Mouse (Mus musculus) leukemia stem cell, adult 10-12 weeks (primary cell): ENCODE measurements around the gene Creld1. TPM values are rescaled to one million over a fixed set of nuclear protein-coding genes. Genes with fewer than 3 reads are reported as not detected.

Experiments used
- polyA plus RNA-seq: library from polyadenylated mRNA; stranded (reverse); fragments of >175 nt; gene quantifications from 2 replicates; pipeline ENCODE4 v1.2.3, GENCODE M21; 2012; ENCODE audit warnings: low replicate concordance

The Creld1 gene
- polyA plus RNA-seq, result 25.7 and 65.0 TPM in 2 replicates

DNA sequence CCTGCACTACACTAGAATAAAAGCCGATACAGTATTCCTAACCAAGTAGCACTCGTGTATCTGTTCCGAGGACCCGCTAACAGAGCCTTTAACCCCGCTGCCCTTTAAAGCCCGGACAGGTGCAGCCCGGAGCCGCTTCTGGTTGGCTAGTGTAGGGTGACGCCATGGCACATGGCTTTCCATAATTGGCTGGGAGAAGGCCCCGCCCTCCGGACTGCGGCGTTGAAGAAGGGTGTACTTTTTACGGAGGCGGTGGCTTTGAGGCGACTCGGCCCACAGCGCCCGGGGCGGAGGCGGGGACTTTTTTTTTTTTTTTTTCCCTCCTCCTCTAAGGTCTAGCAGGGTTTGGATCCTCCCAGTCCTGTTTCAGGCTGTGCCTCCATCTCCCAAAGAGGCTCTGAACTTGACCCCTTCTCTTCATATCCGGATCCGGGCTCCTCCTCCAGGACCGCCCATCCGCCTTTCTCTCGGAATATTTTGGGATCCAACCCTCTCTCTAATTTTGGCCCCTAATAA lies at the start of gene Creld1:
Gene Creld1, plus strand, starts transcription at position 198 of the 516 bp plus-strand sequence.

GRCm38 (mm10) chr6:113435664-113436205 lies 47.4 kb upstream of the Creld1 start, which contains the start of gene Cidec:
TSS of gene Cidec (minus strand) at chr6:113435760.

DNA sequence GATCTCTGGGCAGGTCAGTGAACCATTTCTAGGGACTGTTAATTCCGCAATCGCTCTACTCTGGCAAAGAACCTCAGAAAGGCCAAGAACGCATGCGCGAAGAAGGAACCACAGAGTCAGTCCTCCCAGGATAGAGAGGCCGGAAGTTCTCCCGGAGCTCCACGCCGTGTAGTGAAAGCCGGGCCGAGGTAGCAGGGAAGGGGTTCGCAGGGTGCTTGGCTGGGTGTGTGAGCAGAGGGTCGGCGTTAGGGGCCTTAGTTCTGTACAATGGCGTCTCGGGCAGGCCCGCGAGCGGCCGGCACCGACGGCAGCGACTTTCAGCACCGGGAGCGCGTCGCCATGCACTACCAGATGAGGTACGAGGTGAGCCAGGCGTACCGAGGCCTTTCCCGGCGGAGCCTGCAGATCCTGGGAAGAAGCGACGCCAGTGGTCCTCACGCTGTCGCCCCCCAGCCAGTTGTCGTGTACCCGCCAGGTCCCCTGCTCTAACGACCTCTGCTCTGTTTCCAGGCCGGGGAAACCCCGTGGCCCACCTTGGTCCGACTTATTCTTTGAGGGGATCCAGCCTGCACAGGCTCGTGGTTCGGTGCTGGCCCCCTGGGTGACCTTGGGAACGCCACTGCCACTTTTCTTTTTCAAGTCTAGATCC lies 40.5 kb upstream of the Creld1 start, which contains the start of gene Jagn1:
Gene Jagn1, plus strand, starts transcription at position 128 of the 649 bp plus-strand sequence.

DNA sequence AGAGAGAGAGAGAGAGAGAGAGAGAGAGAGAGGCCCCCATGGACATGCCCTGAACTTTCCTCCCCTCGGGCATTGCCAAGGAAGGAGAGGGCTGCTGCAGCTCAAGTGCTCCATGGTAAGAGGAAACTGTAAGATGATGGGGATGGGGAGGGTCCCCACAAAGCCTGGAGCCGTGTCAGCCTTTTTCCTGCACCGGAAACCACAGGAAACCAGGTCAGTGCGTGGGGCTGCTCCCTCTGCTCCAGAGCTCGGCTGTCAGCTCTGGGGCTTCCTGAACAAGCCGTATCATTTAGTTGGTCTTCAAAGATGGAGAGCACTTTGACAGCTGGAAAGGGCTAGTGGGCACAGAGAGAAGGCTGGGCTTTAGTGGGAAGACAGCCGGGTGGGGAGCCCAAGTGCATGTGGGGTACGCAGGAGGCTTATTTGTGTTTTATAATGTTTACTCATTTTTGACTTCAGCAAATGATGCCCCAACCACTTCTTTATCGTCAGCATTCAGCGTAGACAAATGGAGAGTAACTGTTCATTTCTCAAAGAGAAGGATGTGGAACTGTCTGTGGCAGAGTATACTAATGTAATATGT lies 25.1 kb upstream of the Creld1 start, which contains the start of gene Il17re:
Gene Il17re, plus strand, starts transcription at position 533 of the 583 bp plus-strand sequence.

DNA sequence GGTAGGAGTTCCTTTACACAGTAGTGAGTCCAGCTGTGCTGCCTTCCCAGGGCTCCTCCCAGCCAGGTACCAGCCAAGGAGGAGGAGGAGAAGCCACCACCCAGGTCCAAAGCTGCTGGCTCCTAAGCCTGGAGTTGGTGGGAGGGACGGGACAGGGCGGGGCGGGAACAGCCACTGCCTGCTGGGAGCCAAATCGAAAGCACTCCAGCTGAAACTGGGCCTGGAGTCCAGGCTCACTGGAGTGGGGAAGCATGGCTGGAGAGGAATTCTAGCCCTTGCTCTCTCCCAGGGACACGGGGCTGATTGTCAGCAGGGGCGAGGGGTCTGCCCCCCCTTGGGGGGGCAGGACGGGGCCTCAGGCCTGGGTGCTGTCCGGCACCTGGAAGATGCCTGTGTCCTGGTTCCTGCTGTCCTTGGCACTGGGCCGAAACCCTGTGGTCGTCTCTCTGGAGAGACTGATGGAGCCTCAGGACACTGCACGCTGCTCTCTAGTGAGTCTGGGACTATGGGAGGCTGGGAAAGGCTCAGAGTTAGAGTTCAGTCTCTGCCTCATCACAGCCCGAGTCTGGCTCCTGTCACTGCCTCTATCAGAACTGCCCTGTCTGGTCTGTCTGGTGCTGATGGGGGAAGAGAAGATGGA lies 11.7 kb upstream of the Creld1 start, which contains the start of gene Il17rc:
Gene Il17rc, plus strand, starts transcription at position 131 of the 640 bp plus-strand sequence.

GRCm38 (mm10) chr6:113501388-113502084 lies 18.4 kb downstream of the Creld1 start, which contains the start of gene Prrt3:
TSS of gene Prrt3 (minus strand) at chr6:113501931.

DNA sequence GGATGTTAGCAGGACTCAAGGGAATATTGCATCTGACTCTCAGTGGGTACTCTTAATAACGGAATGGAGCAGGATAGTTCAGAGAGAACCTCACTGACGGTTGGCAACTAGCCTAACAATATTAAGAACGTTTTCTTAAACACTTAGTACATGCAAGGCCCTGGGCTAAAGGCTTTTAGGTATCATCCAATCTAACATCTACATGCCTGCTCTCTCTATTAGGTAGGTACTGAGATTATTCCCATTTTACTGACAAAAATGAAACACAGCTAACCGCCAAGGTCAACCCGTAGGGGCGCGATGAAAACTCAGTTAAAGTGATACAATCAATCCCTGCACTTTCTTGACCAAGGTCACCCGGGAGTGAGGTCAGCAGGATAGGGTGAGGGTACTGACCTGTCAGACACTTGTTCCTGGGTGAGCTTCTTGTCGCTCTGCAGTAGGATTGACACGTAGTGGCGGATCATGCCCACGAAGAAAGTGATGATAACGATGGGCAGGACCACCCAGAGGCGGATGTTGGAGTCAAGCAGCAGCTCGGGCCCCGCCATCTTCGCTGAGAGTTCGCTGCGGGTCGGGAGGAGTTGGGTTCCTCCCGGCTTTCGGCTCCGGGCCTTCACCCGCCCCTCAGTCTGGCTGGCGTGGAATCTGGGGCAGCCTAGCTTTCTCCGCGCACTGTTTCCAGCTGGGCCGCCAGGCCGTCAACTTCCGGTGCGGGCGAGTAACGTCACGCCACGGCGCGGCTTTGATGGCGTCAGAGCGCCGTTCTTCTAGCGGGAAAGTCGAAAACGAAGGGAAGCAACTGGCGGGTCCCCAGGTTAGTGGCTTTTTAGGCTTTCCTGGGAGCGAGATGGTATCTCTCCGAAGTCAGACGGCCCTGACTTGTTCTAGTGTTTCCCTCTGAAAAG lies 48.1 kb downstream of the Creld1 start, which contains the start of the genes Emc3 and Fancd2:
Gene Emc3, minus strand, starts transcription at position 721 of the 908 bp plus-strand sequence.
Gene Fancd2, plus strand, starts transcription at position 751 of the 908 bp plus-strand sequence.

Other genes starting within 250 kb of the Creld1 start
- gene Mtmr14, start 245.5 kb upstream of the Creld1 start, polyA plus RNA-seq, result 64.5 and 115 TPM in 2 replicates
- gene Cpne9, start 201.0 kb upstream of the Creld1 start, polyA plus RNA-seq, result not detected in 2 replicates
- gene Brpf1, start 176.2 kb upstream of the Creld1 start, polyA plus RNA-seq, result 31.9 and 78.4 TPM in 2 replicates
- gene Ogg1, start 156.3 kb upstream of the Creld1 start, polyA plus RNA-seq, result 11.2 and 13.0 TPM in 2 replicates
- gene Camk1, start 139.3 kb upstream of the Creld1 start, polyA plus RNA-seq, result 3.1 and 4.4 TPM in 2 replicates
- 41.4 and 52.6 TPM in 2 replicates for gene Tada3, start 105.4 kb upstream of the Creld1 start, polyA plus RNA-seq
- gene Arpc4, start 105.2 kb upstream of the Creld1 start, polyA plus RNA-seq, result 409 and 484 TPM in 2 replicates
- gene Ttll3, start 94.0 kb upstream of the Creld1 start, polyA plus RNA-seq, result 5.9 and 6.1 TPM in 2 replicates
- gene Rpusd3, start 64.0 kb upstream of the Creld1 start, polyA plus RNA-seq, result 135 and 164 TPM in 2 replicates
- not detected in 2 replicates for gene Cidec, start 47.5 kb upstream of the Creld1 start, polyA plus RNA-seq
- 8.9 and 12.8 TPM in 2 replicates for gene Jagn1, start 40.7 kb upstream of the Creld1 start, polyA plus RNA-seq
- gene Il17re, start 24.8 kb upstream of the Creld1 start, polyA plus RNA-seq, result 0.08 TPM in 1 of 2 replicates, not detected in the other
- 2.5 and 3.0 TPM in 2 replicates for gene Il17rc, start 11.9 kb upstream of the Creld1 start, polyA plus RNA-seq
- 0.06 TPM in 1 of 2 replicates, not detected in the other for gene Prrt3, start 18.6 kb downstream of the Creld1 start, polyA plus RNA-seq
- gene Emc3, start 48.4 kb downstream of the Creld1 start, polyA plus RNA-seq, result 54.1 and 74.3 TPM in 2 replicates
- gene Fancd2, start 48.4 kb downstream of the Creld1 start, polyA plus RNA-seq, result 0.74 and 3.2 TPM in 2 replicates
- not detected in 2 replicates for gene Fancd2os, start 117.4 kb downstream of the Creld1 start, polyA plus RNA-seq
- gene Brk1, start 121.5 kb downstream of the Creld1 start, polyA plus RNA-seq, result 7.0 and 22.1 TPM in 2 replicates
- gene Vhl, start 140.7 kb downstream of the Creld1 start, polyA plus RNA-seq, result 6.5 and 10.1 TPM in 2 replicates
- gene Irak2, start 155.2 kb downstream of the Creld1 start, polyA plus RNA-seq, result 57.1 and 103 TPM in 2 replicates
- 46.3 and 62.3 TPM in 2 replicates for gene Tatdn2, start 213.8 kb downstream of the Creld1 start, polyA plus RNA-seq
- not detected in 2 replicates for gene Ghrl, start 236.6 kb downstream of the Creld1 start, polyA plus RNA-seq